Mouse (Mus musculus): ENCODE measurements around the gene Pih1d3. TPM values are rescaled to one million over a fixed set of nuclear protein-coding genes. Genes with fewer than 3 reads are reported as not detected.

Pih1d3 gene
- not detected in 2 replicates for polyA plus RNA-seq (2014; fragmentation: Nextera tagmentation; extraction: Ambion mirVana)

GRCm38 (mm10) chr1:31222564-31222963 lies at the start of gene Pih1d3, which contains the start of gene 4931428L18Rik:
TSS of gene Pih1d3 (plus strand) at chr1:31222838.
TSS of gene 4931428L18Rik (minus strand) at chr1:31222684.
- no peak within 1 kb of the TSS for H3K9ac ChIP-seq
- ATAC-seq (ENCODE audit: insufficient read depth), result no peak
- no peaks in the 10 kb centered on the region for H3K27me3 ChIP-seq (ENCODE audit: insufficient read depth, low read length)
- H3K36me3 ChIP-seq (ENCODE audit: insufficient read depth), result no peaks in the 10 kb centered on the region
- TF ChIP-seq CTCF (IDR thresholded peaks at IDR 0.05; ENCODE audit: low read depth), result no peak
- no peaks in the 10 kb centered on the region for H3K9me3 ChIP-seq (ENCODE audit: low read depth, low read length)
- DNase-seq, result no peak
- 74% methylated on average over 7 of the region's 7 CpGs for WGBS
- H3K4me2 ChIP-seq, result no peak within 1 kb of the TSS
- H3K4me3 ChIP-seq (ENCODE audit: low read depth, low read length), result no peak within 1 kb of the TSS
- no peaks in the 10 kb centered on the region for H3K4me1 ChIP-seq (ENCODE audit: insufficient read depth)
- no peak within 1 kb of the TSS for H3K27ac ChIP-seq (ENCODE audit: low read depth)

- Histone ChIP-seq H3K4me1 (ENCODE audit: insufficient read depth) (no peaks in the 10 kb centered on the region), H3K4me2 (no peak overlapping the region), H3K36me3 (ENCODE audit: insufficient read depth) (no peaks in the 10 kb centered on the region), H3K27me3 (ENCODE audit: insufficient read depth, low read length) (no peaks in the 10 kb centered on the region), H3K27ac (ENCODE audit: low read depth) (no peak overlapping the region), H3K9ac (no peak overlapping the region), H3K9me3 (ENCODE audit: low read depth, low read length) (no peaks in the 10 kb centered on the region), H3K4me3 (ENCODE audit: low read depth, low read length) (no peak overlapping the region)
- no peak for DNase-seq
- ATAC-seq (ENCODE audit: insufficient read depth), result no peak
- no peak for TF ChIP-seq CTCF (IDR thresholded peaks at IDR 0.05; ENCODE audit: low read depth)
- 56% methylated on average over 3 of the region's 3 CpGs for WGBS
Measured at GRCm38 (mm10) chr1:31175401-31175800, 47.2 kb upstream of the Pih1d3 start.

DNA sequence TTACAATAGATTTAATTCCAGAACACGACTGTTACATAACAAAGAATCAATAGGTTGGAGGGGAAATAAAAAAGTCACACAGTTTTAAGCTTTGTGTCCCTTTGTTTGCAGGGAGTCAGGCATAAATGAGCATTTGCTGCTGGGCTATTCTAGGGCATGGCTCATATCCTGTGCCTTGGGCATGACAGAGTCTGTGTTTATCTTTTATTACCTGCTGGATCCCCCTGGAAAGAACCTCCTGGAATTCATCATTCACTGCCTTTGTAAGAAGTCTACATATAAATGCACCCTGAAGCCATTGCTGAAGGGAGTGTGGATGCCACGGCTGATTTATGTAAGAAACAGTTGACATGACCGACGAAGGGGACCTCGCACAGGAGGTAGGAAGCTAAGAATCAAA lies 46.5 kb upstream of the Pih1d3 start, which contains the start of gene Lgsn:
TSS of gene Lgsn (plus strand) at position 301 of the 400 bp plus-strand sequence.
- Histone ChIP-seq H3K9ac (no peak within 1 kb of the TSS), H3K36me3 (ENCODE audit: insufficient read depth) (no peaks in the 10 kb centered on the region), H3K9me3 (ENCODE audit: low read depth, low read length) (no peaks in the 10 kb centered on the region), H3K27ac (ENCODE audit: low read depth) (no peak within 1 kb of the TSS), H3K4me1 (ENCODE audit: insufficient read depth) (no peaks in the 10 kb centered on the region), H3K27me3 (ENCODE audit: insufficient read depth, low read length) (no peaks in the 10 kb centered on the region), H3K4me2 (no peak within 1 kb of the TSS), H3K4me3 (ENCODE audit: low read depth, low read length) (no peak within 1 kb of the TSS)
- no peak for DNase-seq
- 71% methylated on average over 5 of the region's 5 CpGs for WGBS
- ATAC-seq (ENCODE audit: insufficient read depth), result no peak
- no peak for TF ChIP-seq CTCF (IDR thresholded peaks at IDR 0.05; ENCODE audit: low read depth)

DNA sequence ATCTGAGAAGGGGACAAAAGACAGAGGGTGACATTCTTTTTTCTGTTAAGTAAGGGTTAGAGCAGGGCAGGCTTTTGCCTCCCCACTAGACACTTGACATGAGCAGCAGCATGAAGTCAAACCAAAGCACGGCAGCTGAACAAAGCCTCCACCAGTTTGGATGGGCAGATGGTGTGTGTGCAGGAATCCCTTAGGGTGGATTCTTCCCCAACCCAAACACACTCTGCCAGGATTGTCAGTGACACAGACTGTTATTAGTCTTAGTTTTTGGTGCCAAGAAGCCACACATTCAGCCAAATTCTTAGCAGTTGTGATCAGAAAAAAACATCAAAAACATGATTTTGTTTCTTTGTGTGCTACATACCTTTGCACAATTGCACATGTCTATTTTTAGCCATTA lies 44.4 kb upstream of the Pih1d3 start:
- H3K4me3 ChIP-seq (ENCODE audit: low read depth, low read length), result no peak overlapping the region
- no peak overlapping the region for H3K4me2 ChIP-seq
- H3K9ac ChIP-seq, result no peak overlapping the region
- no peaks in the 10 kb centered on the region for H3K9me3 ChIP-seq (ENCODE audit: low read depth, low read length)
- H3K4me1 ChIP-seq (ENCODE audit: insufficient read depth), result no peaks in the 10 kb centered on the region
- H3K27ac ChIP-seq (ENCODE audit: low read depth), result no peak overlapping the region
- H3K27me3 ChIP-seq (ENCODE audit: insufficient read depth, low read length), result no peaks in the 10 kb centered on the region
- no peak for ATAC-seq (ENCODE audit: insufficient read depth)
- no peak for TF ChIP-seq CTCF (IDR thresholded peaks at IDR 0.05; ENCODE audit: low read depth)
- WGBS, result 30% methylated on average over 1 of the region's 1 CpGs
- no peaks in the 10 kb centered on the region for H3K36me3 ChIP-seq (ENCODE audit: insufficient read depth)
- no peak for DNase-seq

- DNase-seq (no peak), ATAC-seq (ENCODE audit: insufficient read depth) (no peak)
- no peaks in the 10 kb centered on the region for H3K9me3 ChIP-seq (ENCODE audit: low read depth, low read length)
- no peaks in the 10 kb centered on the region for H3K36me3 ChIP-seq (ENCODE audit: insufficient read depth)
- no peak overlapping the region for H3K9ac ChIP-seq
- TF ChIP-seq CTCF (IDR thresholded peaks at IDR 0.05; ENCODE audit: low read depth), result no peak
- H3K4me3 ChIP-seq (ENCODE audit: low read depth, low read length), result no peak overlapping the region
- WGBS, result 69% methylated on average over 10 of the region's 10 CpGs
- no peak overlapping the region for H3K27ac ChIP-seq (ENCODE audit: low read depth)
- no peak overlapping the region for H3K4me2 ChIP-seq
- H3K4me1 ChIP-seq (ENCODE audit: insufficient read depth), result no peaks in the 10 kb centered on the region
- no peaks in the 10 kb centered on the region for H3K27me3 ChIP-seq (ENCODE audit: insufficient read depth, low read length)
Measured at GRCm38 (mm10) chr1:31190237-31190866, 32.3 kb upstream of the Pih1d3 start.

DNA sequence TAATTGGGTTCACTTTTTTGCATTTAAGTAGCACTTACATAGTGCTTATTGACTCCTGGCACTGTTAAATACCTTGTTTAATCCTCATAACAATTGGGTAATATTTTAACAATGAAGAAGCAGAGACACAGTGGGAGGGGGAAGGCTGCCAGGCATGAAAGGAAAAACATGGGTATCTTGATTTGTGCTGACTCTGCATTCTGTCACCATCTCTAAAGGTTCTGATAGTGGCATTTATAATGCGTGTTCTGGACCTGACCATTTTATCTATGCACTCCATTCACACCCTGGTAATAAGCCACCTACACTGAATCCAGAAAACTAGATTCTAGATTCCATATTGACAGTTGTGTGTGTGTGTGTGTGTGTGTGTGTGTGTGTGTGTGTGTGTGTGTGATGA lies 27.0 kb upstream of the Pih1d3 start:
- no peak overlapping the region for H3K9ac ChIP-seq
- H3K4me2 ChIP-seq, result no peak overlapping the region
- H3K27ac ChIP-seq (ENCODE audit: low read depth), result no peak overlapping the region
- no peak overlapping the region for H3K4me3 ChIP-seq (ENCODE audit: low read depth, low read length)
- no peaks in the 10 kb centered on the region for H3K27me3 ChIP-seq (ENCODE audit: insufficient read depth, low read length)
- no peak for ATAC-seq (ENCODE audit: insufficient read depth)
- TF ChIP-seq CTCF (IDR thresholded peaks at IDR 0.05; ENCODE audit: low read depth), result no peak
- no peaks in the 10 kb centered on the region for H3K9me3 ChIP-seq (ENCODE audit: low read depth, low read length)
- no peak for DNase-seq
- WGBS, result 76% methylated on average over 1 of the region's 1 CpGs
- no peaks in the 10 kb centered on the region for H3K4me1 ChIP-seq (ENCODE audit: insufficient read depth)
- H3K36me3 ChIP-seq (ENCODE audit: insufficient read depth), result no peaks in the 10 kb centered on the region

- H3K4me3 ChIP-seq (ENCODE audit: low read depth, low read length), result no peak overlapping the region
- WGBS, result 93% methylated on average over 3 of the region's 3 CpGs
- no peak for TF ChIP-seq CTCF (IDR thresholded peaks at IDR 0.05; ENCODE audit: low read depth)
- no peaks in the 10 kb centered on the region for H3K27me3 ChIP-seq (ENCODE audit: insufficient read depth, low read length)
- no peaks in the 10 kb centered on the region for H3K36me3 ChIP-seq (ENCODE audit: insufficient read depth)
- no peak for ATAC-seq (ENCODE audit: insufficient read depth)
- no peak overlapping the region for H3K4me2 ChIP-seq
- no peak for DNase-seq
- H3K9ac ChIP-seq, result no peak overlapping the region
- H3K4me1 ChIP-seq (ENCODE audit: insufficient read depth), result no peaks in the 10 kb centered on the region
- H3K27ac ChIP-seq (ENCODE audit: low read depth), result no peak overlapping the region
- no peaks in the 10 kb centered on the region for H3K9me3 ChIP-seq (ENCODE audit: low read depth, low read length)
Measured at GRCm38 (mm10) chr1:31196959-31197358, 25.7 kb upstream of the Pih1d3 start.
